Mouse (Mus musculus) olfactory bulb, adult 2 months (tissue): ENCODE results near the gene Ptpn6. TPM values are rescaled to one million over a fixed set of nuclear protein-coding genes. Genes with fewer than 3 reads are reported as not detected.
"Not testable (repeated sequence)": the region's sequence is repeated elsewhere in the genome, so short reads cannot be mapped to it uniquely, and the experiment has no call there.

Experiments used
- H3K27ac ChIP-seq: fragments of 200-500 bp; 2 replicates; pipeline ENCODE4 v1.5.1; 2012; ENCODE audit warnings: low read depth, low read length; ENCODE audit not compliant: insufficient read depth
- H3K4me1 ChIP-seq: fragments of 200-500 bp; 2 replicates; pipeline ENCODE4 v1.6.1; 2012; ENCODE audit warnings: low read length; ENCODE audit not compliant: control insufficient read depth, insufficient read depth
- H3K4me3 ChIP-seq: fragments of 200-500 bp; 2 replicates; pipeline ENCODE4 v1.5.1; 2012; ENCODE audit warnings: mild to moderate bottlenecking, low read depth, low read length, moderate library complexity; ENCODE audit not compliant: insufficient read depth
- CTCF ChIP-seq: fragments of 200-500 bp; IDR thresholded peaks from 2 replicates; pipeline ENCODE4 v1.5.1; 2012; ENCODE audit warnings: low read depth, mild to moderate bottlenecking, low read length, moderate library complexity; ENCODE audit not compliant: insufficient read depth
- POLR2A ChIP-seq: fragments of 200-500 bp; IDR thresholded peaks from 2 replicates; pipeline ENCODE4 v1.6.1; 2012; ENCODE audit warnings: mild to moderate bottlenecking, low read depth, low read length, moderate library complexity; ENCODE audit not compliant: insufficient read depth
- WGBS: fragments of 180-500 bp; shearing (Covaris S2); methylation state at CpG from one replicate; pipeline ENCODE4 v1.1.7; 2018; 5-methylcytosine and 5-hydroxymethylcytosine counted together
- polyA plus RNA-seq: library from polyadenylated mRNA; stranded (reverse); fragments of >200 nt; gene quantifications from 2 replicates; pipeline ENCODE4 v1.2.4, GENCODE M21; 2012; ENCODE audit warnings: low replicate concordance; ENCODE audit not compliant: missing spikeins, insufficient read depth, insufficient read length

The Ptpn6 gene
- polyA plus RNA-seq, 1 experiment, result not detected

- WGBS, result 90% methylated on average over 12 of the region's 12 CpGs
- TF ChIP-seq POLR2A (no peak), CTCF (no peak)
- Histone ChIP-seq H3K27ac (no peak overlapping the region), H3K4me3 (no peak overlapping the region), H3K4me1 (0 out of 2 replicates have a peak, but pooled peaks cover 4% of the 10 kb centered on the region)
Observed at GRCm38 (mm10) chr6:124685606-124686386, 52.7 kb downstream of the Ptpn6 start.

DNA sequence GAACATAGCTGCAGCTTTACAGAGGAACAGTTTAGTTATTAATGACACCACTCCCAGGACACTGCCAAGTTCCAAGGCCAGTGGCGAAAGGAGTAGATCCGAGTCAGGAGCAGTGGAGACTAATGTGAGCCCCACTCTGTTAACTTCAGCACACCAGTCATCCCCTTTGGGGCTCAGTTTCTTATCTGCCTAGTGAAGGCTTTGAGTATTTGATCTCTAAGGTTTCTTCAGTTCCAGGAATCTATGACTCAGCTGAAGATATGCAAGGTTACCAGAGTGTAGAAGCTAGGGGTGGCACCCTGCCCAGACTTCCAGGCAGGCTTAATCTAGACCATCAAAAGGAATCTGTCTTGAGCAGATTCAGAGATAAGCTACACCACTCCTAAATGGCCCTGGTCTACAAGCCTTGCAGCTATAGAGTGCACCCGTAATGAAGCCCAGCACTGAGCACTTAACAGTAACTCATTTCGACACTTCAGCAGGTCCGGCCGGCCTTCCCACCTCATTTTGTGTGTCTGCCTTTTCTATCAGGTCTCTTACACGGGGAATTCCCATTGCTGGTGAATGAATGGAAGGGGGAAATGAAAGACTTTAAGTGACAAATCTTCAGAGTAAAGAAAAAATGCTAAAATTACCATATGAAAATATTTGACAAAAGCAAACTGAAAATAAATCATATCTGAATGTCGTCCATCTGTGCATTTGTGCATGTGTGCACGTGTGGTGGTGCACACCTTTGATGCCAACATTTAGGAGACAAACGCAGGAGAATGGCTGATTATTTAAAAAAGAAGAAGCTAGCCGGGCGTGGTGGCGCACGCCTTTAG is 54.7 kb downstream of the Ptpn6 start:
- Histone ChIP-seq H3K4me3 (no peak overlapping the region), H3K27ac (no peak overlapping the region), H3K4me1 (0 out of 2 replicates have a peak, but pooled peaks cover 4% of the 10 kb centered on the region)
- no peak for TF ChIP-seq CTCF
- WGBS, result 78% methylated on average over 14 of the region's 14 CpGs

DNA sequence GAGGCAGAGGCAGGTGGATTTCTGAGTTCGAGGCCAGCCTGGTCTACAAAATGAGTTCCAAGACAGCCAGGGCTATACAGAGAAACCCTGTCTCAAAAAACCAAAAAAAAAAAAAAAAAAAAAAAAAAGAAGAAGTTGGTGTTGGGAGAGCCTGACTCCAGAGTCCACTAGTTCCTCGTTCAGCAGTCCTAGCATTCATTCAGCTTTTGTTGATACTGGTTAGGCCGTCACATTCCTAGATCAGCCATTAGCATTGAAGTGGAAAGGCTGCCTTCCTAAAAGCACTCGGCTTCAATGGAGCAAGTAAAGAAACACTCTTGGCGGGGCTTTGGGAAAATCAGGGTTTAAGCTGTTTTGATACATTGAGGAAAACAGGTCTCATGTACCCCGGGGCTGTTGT is 56.2 kb downstream of the Ptpn6 start:
- H3K27ac ChIP-seq, H3K4me3 ChIP-seq, H3K4me1 ChIP-seq: not testable (repeated sequence)
- 67% methylated on average over 6 of the region's 6 CpGs for whole genome bisulfite sequencing

- H3K4me3 ChIP-seq, result no peak overlapping the region
Observed at GRCm38 (mm10) chr6:124679486-124679885, 59.0 kb downstream of the Ptpn6 start.

DNA sequence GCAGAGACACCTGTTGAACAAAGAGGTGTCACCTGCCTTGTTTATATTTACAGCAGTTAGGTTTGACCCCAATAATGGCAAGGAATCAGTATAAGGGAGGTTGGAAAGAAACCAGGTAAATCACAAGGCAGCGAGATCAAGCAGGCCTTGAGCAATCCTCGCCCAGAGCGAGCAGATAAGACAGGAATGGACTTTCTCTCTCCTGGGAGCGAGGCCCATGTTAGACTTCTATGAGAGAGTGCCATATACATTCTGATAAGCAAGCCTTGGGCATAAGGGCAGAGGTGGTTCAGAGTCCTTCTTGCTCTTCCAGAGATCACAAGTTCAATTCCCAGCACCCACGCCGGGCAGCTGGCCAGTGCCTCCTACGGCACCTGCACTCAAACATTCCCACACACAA is 59.7 kb downstream of the Ptpn6 start:
- TF ChIP-seq POLR2A (no peak), CTCF (no peak)
- Histone ChIP-seq H3K27ac (no peak overlapping the region), H3K4me1 (0 out of 2 replicates have a peak, but pooled peaks cover under 1% of the 10 kb centered on the region), H3K4me3 (no peak overlapping the region)
- WGBS, result 98% methylated on average over 7 of the region's 7 CpGs

More at GRCm38 (mm10) chr6:124679486-124679885, 59.0 kb downstream of the Ptpn6 start:
- Histone ChIP-seq H3K4me1 (0 out of 2 replicates have a peak, but pooled peaks cover 2% of the 10 kb centered on the region), H3K27ac (no peak overlapping the region)
- TF ChIP-seq POLR2A (no peak), CTCF (no peak)
- 83% methylated on average over 3 of the region's 3 CpGs for WGBS

DNA sequence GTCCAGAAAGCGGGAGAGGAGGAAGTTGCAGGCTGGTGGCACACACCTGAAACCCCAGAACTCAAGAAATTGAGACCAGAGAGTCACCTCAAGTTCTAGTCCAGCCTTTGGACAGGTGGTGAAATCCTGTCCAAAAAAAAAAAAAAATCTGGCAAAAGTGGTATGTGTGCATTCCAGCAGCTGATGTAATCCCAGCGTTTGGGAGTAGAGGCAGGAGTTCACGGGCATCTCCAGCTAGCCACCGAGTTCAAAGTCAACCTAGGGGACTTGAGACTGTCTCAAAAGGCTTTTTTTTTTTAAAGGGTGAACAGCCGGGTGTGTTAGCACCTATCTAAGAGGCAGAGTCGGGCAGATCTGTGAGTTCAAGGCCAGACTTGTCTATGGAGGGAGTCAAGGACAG is 62.3 kb downstream of the Ptpn6 start:
- 88% methylated on average over 6 of the region's 6 CpGs for WGBS
- no peak overlapping the region for H3K4me3 ChIP-seq
- TF ChIP-seq CTCF, result no peak
- no peak for TF ChIP-seq POLR2A

GRCm38 (mm10) chr6:124674591-124674990 is 63.9 kb downstream of the Ptpn6 start:
- peaks cover 2% of the 10 kb centered on the region; the same call in 1 of the 2 replicates for H3K4me1 ChIP-seq
- WGBS, result 97% methylated on average over 7 of the region's 7 CpGs
- TF ChIP-seq POLR2A, result no peak
- H3K4me3 ChIP-seq, result no peak overlapping the region
- H3K27ac ChIP-seq, result no peak overlapping the region

More for the DNA sequence above, 62.3 kb downstream of the Ptpn6 start:
- Histone ChIP-seq H3K4me1 (peaks cover 2% of the 10 kb centered on the region; the same call in 1 of the 2 replicates), H3K27ac (no peak overlapping the region)

DNA sequence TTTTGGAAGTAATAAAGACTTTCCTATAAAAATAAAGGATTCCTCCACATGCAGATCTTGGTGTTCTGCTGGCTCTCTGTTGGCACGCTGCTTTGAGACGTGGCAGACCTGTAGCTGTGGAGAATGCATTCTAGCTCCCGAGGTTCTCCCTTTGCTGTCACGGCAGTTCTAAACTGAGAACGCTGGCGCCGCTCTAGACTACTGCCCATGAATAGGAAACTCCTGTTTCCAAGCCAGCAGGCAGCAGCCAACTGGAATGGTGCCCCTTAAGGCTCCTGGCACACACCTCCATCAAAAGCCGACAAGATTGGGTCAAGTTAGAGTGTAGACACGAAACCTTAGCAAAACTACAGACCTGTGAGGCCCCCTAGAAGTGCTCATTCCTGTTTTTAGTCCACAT is 64.9 kb downstream of the Ptpn6 start:
- 53% methylated on average over 9 of the region's 9 CpGs for WGBS
- TF ChIP-seq POLR2A (no peak), CTCF (no peak)
- no peak overlapping the region for H3K4me3 ChIP-seq
- peaks cover 2% of the 10 kb centered on the region; the same call in 1 of the 2 replicates for H3K4me1 ChIP-seq
- H3K27ac ChIP-seq, result no peak overlapping the region

DNA sequence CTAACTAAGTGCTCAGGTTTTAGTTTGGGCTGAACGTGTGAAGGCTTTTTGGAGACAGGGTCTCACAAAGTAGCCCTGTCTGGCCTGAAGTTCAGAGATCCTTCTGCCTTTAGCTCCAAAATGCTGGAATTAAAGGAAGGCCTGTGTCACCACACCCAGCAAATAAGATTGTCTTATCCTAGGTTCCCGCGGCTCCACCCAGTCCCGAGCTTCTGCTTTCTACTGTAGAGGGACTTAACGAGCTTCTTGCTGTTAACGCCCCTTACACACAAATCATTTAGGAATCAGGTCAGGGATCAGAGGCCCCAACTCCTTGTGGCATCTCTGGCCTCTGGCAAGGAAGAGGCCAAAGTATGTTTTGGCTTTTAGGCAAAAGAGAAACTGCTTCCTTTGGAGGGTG is 66.4 kb downstream of the Ptpn6 start:
- Histone ChIP-seq H3K27ac (no peak overlapping the region), H3K4me1 (peaks cover 2% of the 10 kb centered on the region), H3K4me3 (no peak overlapping the region)
- TF ChIP-seq POLR2A (no peak), CTCF (no peak)
- WGBS, result 69% methylated on average over 6 of the region's 6 CpGs

Other genes starting within 250 kb of the Ptpn6 start
- not detected in 2 replicates for gene C1rl, start 245.6 kb downstream of the Ptpn6 start, polyA plus RNA-seq
- gene C1ra, start 226.3 kb downstream of the Ptpn6 start, polyA plus RNA-seq, result not detected in 2 replicates
- not detected in 2 replicates for gene C1s1, start 196.4 kb downstream of the Ptpn6 start, polyA plus RNA-seq
- gene C1rb, start 168.4 kb downstream of the Ptpn6 start, polyA plus RNA-seq, result not detected in 2 replicates
- gene C1s2, start 102.6 kb downstream of the Ptpn6 start, polyA plus RNA-seq, result not detected in 2 replicates
- not detected in 2 replicates for gene Lpcat3, start 75.7 kb downstream of the Ptpn6 start, polyA plus RNA-seq
- gene Emg1, start 26.5 kb downstream of the Ptpn6 start, polyA plus RNA-seq, result not detected in 2 replicates
- not detected in 2 replicates for gene Phb2, start 26.4 kb downstream of the Ptpn6 start, polyA plus RNA-seq
- gene Grcc10, start 2.7 kb upstream of the Ptpn6 start, polyA plus RNA-seq, result 1,072 TPM in 1 of 2 replicates, not detected in the other
- gene Gm45234, start 17.3 kb upstream of the Ptpn6 start, polyA plus RNA-seq, result not detected in 2 replicates
- not detected in 2 replicates for gene Atn1, start 17.8 kb upstream of the Ptpn6 start, polyA plus RNA-seq
- gene Eno2, start 31.0 kb upstream of the Ptpn6 start, polyA plus RNA-seq, result 916 and 939 TPM in 2 replicates
- gene Lrrc23, start 41.0 kb upstream of the Ptpn6 start, polyA plus RNA-seq, result not detected in 2 replicates
- gene Spsb2, start 69.9 kb upstream of the Ptpn6 start, polyA plus RNA-seq, result not detected in 2 replicates
- 644 TPM in 1 of 2 replicates, not detected in the other for gene Tpi1, start 75.6 kb upstream of the Ptpn6 start, polyA plus RNA-seq
- gene Usp5, start 90.8 kb upstream of the Ptpn6 start, polyA plus RNA-seq, result 225 TPM in 1 of 2 replicates, not detected in the other
- gene Cdca3, start 90.8 kb upstream of the Ptpn6 start, polyA plus RNA-seq, result not detected in 2 replicates
- gene Gnb3, start 101.6 kb upstream of the Ptpn6 start, polyA plus RNA-seq, result not detected in 2 replicates
- gene P3h3, start 119.0 kb upstream of the Ptpn6 start, polyA plus RNA-seq, result not detected in 2 replicates
- not detected in 2 replicates for gene Gpr162, start 125.3 kb upstream of the Ptpn6 start, polyA plus RNA-seq
- 395 and 682 TPM in 2 replicates for gene Cd4, start 149.5 kb upstream of the Ptpn6 start, polyA plus RNA-seq
- gene Lag3, start 173.0 kb upstream of the Ptpn6 start, polyA plus RNA-seq, result not detected in 2 replicates
- gene Ptms, start 181.4 kb upstream of the Ptpn6 start, polyA plus RNA-seq, result not detected in 2 replicates
- gene Mlf2, start 192.7 kb upstream of the Ptpn6 start, polyA plus RNA-seq, result not detected in 2 replicates
- 255 TPM in 1 of 2 replicates, not detected in the other for gene Cops7a, start 226.8 kb upstream of the Ptpn6 start, polyA plus RNA-seq